Mouse (Mus musculus): Measurements from ENCODE around the gene Mmp20.

DNA sequence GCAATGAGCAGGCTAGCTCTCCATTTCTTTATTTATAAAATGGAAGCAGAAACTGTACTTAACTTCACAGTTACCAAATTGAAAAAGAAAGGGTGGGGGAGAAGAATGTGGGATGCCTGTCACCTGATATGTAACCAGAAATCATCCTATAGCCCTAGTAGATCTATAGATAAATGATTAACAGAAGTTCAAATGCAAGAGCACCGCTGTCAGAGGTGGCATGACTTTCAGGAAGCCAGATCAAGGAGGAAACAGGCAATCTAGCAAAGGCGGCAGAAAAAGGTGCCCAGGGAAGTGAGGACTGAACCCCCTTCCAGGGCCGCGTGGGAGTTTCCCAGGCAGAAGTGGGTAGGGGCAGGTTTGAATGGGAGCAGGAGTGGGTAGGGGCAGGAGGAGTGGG lies 29.9 kb downstream of the Mmp20 start:
- TF ChIP-seq CTCF (IDR thresholded peaks at IDR 0.05; ENCODE audit: low read depth) (no peak), EP300 (IDR thresholded peaks at IDR 0.05; ENCODE audit: low read depth) (no peak)
